Mouse (Mus musculus): Measurements from ENCODE around the gene Ndufb10. TPM values are rescaled to one million over a fixed set of nuclear protein-coding genes. Genes with fewer than 3 reads are reported as not detected.

The Ndufb10 gene
- 270 and 281 TPM in 2 replicates for polyA plus RNA-seq (2015; fragmentation: Nextera tagmentation; extraction: Ambion mirVana)

DNA sequence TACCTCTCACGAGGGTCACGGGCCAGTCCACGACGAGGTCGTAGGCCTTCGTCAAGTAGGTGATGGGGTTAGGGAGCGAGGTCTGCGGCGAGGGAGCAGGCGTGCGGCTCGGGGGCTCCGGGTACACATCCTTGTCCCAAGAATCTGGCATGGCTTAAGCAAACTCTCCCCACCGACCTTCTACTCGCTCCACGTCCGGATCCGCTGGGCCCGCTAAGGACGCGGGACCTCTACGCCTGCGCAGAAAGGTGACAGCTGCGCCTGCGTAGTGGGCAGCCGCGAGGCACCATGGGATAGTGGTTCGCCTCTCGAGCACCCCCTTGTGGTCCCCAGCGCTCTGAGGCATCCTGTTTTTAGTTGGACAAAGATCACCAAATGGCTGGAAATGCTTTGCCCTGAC lies at the start of gene Ndufb10:
Gene Ndufb10, minus strand, starts transcription at position 295 of the 400 bp plus-strand sequence.
- Histone ChIP-seq H3K9ac (peak within 1 kb of the TSS; percentile 94), H3K9me3 (no peaks in the 10 kb centered on the region), H3K27ac (peak within 1 kb of the TSS; percentile 88), H3K36me3 (replicated peaks) (peaks cover 10% of the 10 kb centered on the region), H3K4me1 (peaks cover 34% of the 10 kb centered on the region), H3K4me3 (peak within 1 kb of the TSS; percentile 93), H3K27me3 (replicated peaks) (peaks cover 9% of the 10 kb centered on the region), H3K4me2 (peak within 1 kb of the TSS; percentile 70)
- ATAC-seq (replicated peaks) = peak; percentile 74
- under 1% methylated on average over 30 of the region's 30 CpGs for WGBS

DNA sequence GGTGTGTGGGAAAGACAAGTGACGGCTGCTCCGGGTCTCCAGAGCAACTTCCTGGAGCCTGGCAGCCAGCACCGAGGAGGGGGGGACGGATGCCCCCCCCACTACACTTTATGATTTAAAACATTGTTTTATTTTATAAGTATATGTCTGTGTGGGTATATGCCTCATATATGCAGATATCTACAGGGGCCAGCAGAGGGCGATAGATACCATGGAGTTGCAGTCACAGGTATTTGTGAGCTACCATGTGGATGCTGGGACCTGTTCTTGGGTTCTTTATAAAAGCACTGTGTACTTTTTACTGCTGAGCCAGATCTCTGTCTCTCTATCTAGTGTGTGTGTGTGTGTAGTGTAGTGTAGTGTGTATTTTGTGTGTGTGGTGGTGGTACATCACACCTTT lies 49.0 kb upstream of the Ndufb10 start:
- Histone ChIP-seq H3K9me3 (no peaks in the 10 kb centered on the region), H3K4me1 (no peaks in the 10 kb centered on the region), H3K9ac (no peak overlapping the region), H3K4me2 (no peak overlapping the region), H3K36me3 (replicated peaks) (no peaks in the 10 kb centered on the region), H3K27me3 (replicated peaks) (no peaks in the 10 kb centered on the region), H3K4me3 (no peak overlapping the region), H3K27ac (no peak overlapping the region)
- 78% methylated on average over 5 of the region's 5 CpGs for WGBS
- ATAC-seq (replicated peaks) = no peak

DNA sequence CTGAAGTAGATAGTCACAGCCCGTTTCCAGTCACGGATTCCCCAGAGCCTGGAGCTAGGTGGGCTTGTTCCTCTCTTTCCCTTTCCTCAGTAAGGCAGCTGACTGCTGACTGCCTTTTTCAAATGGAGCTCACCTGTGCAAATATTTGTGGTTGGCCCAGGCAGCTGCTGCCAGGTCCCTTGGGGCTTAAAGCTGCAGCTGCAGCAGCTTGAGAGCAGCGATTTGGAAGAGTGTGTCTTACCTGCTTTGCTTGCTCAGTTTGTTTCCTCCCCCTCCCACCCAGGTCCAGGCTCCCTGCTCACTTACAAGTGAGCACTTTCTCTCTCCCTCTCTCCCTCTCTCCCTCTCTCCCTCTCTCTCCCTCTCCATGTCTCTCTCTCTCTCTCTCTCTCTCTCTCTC lies 44.9 kb upstream of the Ndufb10 start:
- H3K36me3 ChIP-seq (replicated peaks) = no peaks in the 10 kb centered on the region
- no peaks in the 10 kb centered on the region; the same call in 1 of the 2 replicates for H3K4me1 ChIP-seq
- no peak for ATAC-seq (replicated peaks)
- H3K9ac ChIP-seq = no peak overlapping the region
- H3K27me3 ChIP-seq (replicated peaks) = no peaks in the 10 kb centered on the region
- no peak overlapping the region for H3K27ac ChIP-seq
- H3K4me2 ChIP-seq = no peak overlapping the region
- no peaks in the 10 kb centered on the region for H3K9me3 ChIP-seq
- 43% methylated on average over 3 of the region's 3 CpGs for WGBS
- H3K4me3 ChIP-seq = no peak overlapping the region

DNA sequence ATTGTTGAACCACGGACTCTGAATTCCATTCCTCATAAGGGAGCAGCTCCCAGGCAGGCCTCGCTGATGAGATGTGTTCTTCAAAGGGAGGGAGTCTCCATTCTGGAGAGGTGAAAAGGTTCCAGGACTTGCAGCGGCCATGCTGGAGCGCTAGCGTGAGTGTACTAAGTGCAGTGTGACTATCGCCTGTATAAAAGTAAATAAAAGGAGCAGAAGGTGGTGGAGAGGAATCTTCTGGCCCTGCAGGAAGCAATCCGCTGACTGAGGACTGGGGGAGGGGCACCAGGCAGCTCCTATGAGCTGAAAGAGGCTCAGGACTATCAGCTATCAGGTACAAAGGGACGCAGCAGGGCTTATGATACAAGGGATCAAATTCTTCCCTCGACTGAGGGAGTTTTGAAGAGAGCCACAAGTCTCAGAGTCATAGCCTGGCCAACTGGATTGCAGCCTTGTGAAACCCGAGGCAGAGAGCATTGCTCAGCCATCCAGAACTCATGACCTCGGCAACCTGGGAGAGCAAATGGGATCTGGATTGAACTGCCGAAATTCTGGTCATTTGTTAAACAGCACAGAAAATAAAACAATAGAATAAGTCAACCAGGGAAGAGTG lies 42.1 kb upstream of the Ndufb10 start:
- H3K4me3 ChIP-seq = no peak overlapping the region
- WGBS = 18% methylated on average over 12 of the region's 12 CpGs
- H3K4me2 ChIP-seq = no peak overlapping the region
- ATAC-seq (replicated peaks) = no peak
- no peaks in the 10 kb centered on the region for H3K9me3 ChIP-seq
- no peaks in the 10 kb centered on the region for H3K27me3 ChIP-seq (replicated peaks)
- no peaks in the 10 kb centered on the region; the same call in 1 of the 2 replicates for H3K4me1 ChIP-seq
- H3K9ac ChIP-seq = no peak overlapping the region
- H3K27ac ChIP-seq = no peak overlapping the region
- H3K36me3 ChIP-seq (replicated peaks) = no peaks in the 10 kb centered on the region

DNA sequence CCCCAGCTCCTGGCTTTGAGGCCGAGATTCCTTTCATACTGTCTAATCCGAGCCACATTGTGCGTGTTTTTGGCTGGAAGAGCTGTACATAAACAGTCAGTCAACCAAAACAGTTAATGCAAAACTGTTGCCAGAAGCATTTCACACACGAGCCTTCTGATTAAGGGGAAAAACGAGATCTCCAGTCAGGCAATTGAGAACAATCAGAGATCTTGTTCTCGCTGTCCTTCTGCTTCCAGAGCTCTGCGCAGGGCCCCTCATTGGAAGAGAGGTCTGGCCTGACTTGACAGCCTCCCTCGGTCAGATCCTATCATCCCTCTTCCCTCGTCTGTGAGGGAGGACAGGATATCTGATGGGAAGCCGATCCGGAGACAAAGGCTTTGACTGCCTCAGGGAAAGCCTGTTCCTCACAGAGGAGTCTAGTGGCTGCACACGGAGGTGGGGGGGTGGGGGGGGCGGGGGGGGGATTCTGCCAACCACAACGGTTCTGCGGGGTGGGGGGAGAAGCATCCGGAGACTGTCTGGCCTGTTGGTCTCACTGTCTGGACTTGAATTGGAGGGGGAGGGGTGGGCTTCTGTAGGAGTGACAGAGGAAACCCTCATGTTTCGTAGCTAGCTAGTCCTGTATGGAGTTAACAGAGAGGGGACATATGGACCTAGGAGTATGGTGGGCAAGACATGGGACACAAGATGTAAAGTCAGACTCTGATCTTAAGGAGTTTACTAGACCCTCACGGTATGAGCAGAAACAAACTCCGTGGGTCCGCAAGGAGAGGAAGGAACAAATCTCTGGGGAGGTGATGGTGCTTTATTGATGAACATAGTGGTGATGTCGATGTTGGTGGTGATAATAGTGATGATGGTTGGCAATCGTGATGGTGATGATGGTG lies 41.0 kb upstream of the Ndufb10 start:
- Histone ChIP-seq H3K27me3 (replicated peaks) (no peaks in the 10 kb centered on the region), H3K4me1 (no peaks in the 10 kb centered on the region; the same call in 1 of the 2 replicates), H3K4me3 (no peak overlapping the region), H3K27ac (no peak overlapping the region), H3K9ac (no peak overlapping the region), H3K36me3 (replicated peaks) (no peaks in the 10 kb centered on the region), H3K9me3 (no peaks in the 10 kb centered on the region), H3K4me2 (no peak overlapping the region)
- 45% methylated on average over 22 of the region's 22 CpGs for WGBS
- ATAC-seq (replicated peaks) = no peak

DNA sequence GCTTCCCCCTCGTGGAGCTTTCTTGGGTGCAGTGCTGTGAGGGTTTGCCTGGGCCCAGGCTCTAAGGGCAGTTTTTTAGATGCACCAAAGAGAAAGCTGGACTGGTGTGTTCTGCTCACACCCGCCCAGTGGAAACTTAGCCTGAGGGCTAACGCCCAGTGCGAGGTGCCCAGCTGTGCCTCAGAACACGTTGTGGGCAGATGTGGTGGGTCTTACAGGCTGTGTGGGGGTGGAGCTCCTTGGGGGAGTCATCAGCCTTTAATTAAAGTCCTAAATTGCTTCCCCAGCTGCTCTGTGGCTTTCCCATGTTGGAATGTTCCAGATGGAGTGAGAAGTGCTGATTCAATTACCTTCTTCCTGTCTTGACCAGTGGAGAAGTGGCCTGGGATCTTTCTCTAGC lies 36.8 kb upstream of the Ndufb10 start:
- H3K27me3 ChIP-seq (replicated peaks) = peaks cover 3% of the 10 kb centered on the region; the same call in 1 of the 2 replicates
- 54% methylated on average over 5 of the region's 5 CpGs for WGBS
- no peak overlapping the region for H3K4me3 ChIP-seq
- H3K9ac ChIP-seq = no peak overlapping the region
- no peak overlapping the region for H3K27ac ChIP-seq
- no peak for ATAC-seq (replicated peaks)
- no peaks in the 10 kb centered on the region for H3K36me3 ChIP-seq (replicated peaks)
- no peaks in the 10 kb centered on the region for H3K9me3 ChIP-seq
- H3K4me2 ChIP-seq = no peak overlapping the region
- H3K4me1 ChIP-seq = no peaks in the 10 kb centered on the region; the same call in 1 of the 2 replicates

DNA sequence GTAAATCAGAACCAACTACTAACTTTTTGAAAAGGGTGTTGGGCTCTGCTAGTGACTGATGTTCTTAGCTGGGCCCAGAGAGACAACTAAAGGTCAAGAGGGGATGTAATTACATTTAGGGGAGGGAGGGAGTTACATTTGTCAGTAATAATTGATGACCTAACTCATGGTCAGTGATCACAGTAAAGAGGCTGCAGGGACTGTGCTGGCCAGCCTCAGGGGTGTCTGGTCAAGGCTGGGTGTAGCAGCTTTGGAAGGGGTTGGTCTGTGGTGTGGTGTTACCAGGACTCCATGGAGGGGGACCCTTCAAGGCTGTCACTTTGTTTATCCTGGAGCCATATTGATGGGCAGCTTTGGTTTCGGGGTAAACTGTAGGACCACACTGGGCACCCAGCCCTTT lies 33.1 kb upstream of the Ndufb10 start:
- ATAC-seq (replicated peaks) = no peak
- Histone ChIP-seq H3K27ac (no peak overlapping the region), H3K9me3 (no peaks in the 10 kb centered on the region), H3K4me1 (peaks cover 10% of the 10 kb centered on the region), H3K9ac (no peak overlapping the region), H3K27me3 (replicated peaks) (peaks cover 40% of the 10 kb centered on the region), H3K4me2 (no peak overlapping the region), H3K36me3 (replicated peaks) (no peaks in the 10 kb centered on the region), H3K4me3 (no peak overlapping the region)
- 94% methylated on average over 1 of the region's 1 CpGs for WGBS

DNA sequence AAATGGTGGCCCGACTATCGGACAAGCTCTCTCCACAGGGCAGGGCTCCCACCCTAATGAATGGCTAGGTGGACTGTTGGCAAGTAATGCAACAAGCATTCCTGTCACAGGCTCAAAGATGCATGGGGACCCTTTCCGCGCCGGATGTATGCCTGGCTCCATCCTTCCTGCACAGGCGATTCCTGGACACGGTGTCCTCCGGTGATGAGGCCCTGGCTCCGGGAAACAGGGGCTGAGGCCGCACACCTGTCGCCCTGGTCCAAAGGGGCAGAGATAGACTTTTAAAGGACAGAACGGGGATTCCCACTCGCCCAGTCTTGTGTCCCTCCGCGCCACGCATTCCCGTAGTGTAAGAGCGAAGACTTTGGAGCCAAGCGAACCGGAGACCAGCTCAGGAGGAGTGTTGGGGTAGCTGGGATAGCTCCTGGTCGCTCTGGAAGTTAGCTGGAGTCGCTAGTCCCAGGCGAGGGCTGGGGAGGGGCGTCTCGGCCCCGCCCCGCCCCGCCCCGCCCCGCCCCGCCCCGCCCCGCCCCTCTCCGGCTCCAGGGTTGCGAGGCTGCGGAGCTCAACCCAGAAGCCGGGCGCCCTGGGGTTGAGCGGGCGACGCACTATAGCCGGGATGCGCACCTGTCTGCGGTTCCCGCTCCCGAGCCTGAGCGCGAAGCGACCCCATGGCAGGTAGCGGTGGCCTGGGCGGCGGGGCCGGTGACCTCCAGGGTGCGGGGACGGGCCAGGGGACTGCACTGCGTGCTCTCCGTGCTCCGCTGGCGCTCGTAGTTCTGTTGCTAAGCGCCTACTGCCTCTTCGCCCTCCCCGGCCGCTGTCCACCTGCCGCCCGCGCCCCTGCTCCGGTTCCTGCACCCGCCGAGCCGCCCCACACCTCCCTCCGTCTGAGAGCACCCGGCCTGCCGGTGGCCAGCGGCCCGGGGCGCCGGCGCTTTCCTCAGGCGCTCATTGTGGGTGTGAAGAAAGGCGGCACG lies 28.4 kb upstream of the Ndufb10 start, which contains the start of gene Hs3st6:
Gene Hs3st6, plus strand, starts transcription at position 574 of the 980 bp plus-strand sequence.
- under 1% methylated on average over 70 of the region's 82 CpGs for WGBS
- Histone ChIP-seq H3K27me3 (replicated peaks) (peaks cover 69% of the 10 kb centered on the region), H3K4me2 (peak within 1 kb of the TSS; percentile 78), H3K36me3 (replicated peaks) (no peaks in the 10 kb centered on the region), H3K9ac (0 out of 2 replicates have a peak within 1 kb of the TSS, but pooled peaks have one; percentile 6), H3K4me1 (peaks cover 13% of the 10 kb centered on the region), H3K27ac (no peak within 1 kb of the TSS), H3K4me3 (peak within 1 kb of the TSS; percentile 39), H3K9me3 (no peaks in the 10 kb centered on the region)
- 0 out of 2 replicates have a peak, but pooled peaks have one; percentile 27 for ATAC-seq (replicated peaks)

DNA sequence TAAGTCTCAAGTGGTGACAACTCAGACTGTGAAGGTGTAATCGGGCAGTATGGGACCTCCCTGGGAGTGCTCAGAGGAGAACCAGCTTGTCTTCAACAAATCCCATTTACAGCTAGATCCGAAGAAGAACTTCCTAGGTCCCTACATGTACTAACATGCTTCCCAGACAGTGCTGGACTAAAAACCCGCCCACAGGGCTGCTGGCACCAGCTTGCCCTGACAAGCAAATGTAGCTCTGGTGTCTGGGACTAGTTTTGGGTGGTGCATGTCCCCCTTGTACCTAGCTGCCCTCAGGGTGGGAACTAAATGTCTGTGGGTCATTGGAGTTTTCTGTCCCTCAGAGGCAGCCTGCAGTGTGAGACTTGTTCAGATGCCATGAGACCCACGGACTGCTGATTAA lies 27.2 kb upstream of the Ndufb10 start:
- no peak overlapping the region for H3K4me2 ChIP-seq
- no peaks in the 10 kb centered on the region for H3K9me3 ChIP-seq
- H3K9ac ChIP-seq = no peak overlapping the region
- 27% methylated on average over 4 of the region's 4 CpGs for WGBS
- H3K4me3 ChIP-seq = no peak overlapping the region
- H3K4me1 ChIP-seq = peaks cover 13% of the 10 kb centered on the region
- H3K27ac ChIP-seq = no peak overlapping the region
- H3K27me3 ChIP-seq (replicated peaks) = peaks cover 69% of the 10 kb centered on the region
- no peaks in the 10 kb centered on the region for H3K36me3 ChIP-seq (replicated peaks)
- ATAC-seq (replicated peaks) = no peak

DNA sequence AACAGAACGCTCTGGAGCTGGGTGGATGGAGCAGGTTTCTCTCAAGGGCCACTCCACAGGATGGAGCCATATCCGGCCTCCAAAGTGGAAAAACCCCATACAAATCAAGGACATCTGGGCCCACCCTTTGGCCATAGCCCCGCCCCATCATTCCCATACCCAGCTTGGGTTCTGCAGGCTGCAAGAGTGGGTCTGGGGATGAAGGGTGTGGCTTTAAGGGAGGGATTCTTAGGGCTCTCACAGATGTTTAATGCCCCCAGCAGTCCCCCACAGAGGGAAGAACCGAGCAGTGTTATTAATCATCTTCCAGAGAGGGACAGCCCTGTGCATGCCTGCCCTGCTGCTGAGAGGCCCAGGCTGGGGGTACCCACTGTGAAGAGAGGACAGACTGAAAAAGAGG lies 22.7 kb upstream of the Ndufb10 start:
- Histone ChIP-seq H3K4me2 (no peak overlapping the region), H3K9me3 (no peaks in the 10 kb centered on the region), H3K36me3 (replicated peaks) (no peaks in the 10 kb centered on the region), H3K27me3 (replicated peaks) (peaks cover 25% of the 10 kb centered on the region), H3K9ac (no peak overlapping the region), H3K4me1 (no peaks in the 10 kb centered on the region), H3K27ac (no peak overlapping the region), H3K4me3 (no peak overlapping the region)
- 47% methylated on average over 4 of the region's 4 CpGs for WGBS
- ATAC-seq (replicated peaks) = no peak

DNA sequence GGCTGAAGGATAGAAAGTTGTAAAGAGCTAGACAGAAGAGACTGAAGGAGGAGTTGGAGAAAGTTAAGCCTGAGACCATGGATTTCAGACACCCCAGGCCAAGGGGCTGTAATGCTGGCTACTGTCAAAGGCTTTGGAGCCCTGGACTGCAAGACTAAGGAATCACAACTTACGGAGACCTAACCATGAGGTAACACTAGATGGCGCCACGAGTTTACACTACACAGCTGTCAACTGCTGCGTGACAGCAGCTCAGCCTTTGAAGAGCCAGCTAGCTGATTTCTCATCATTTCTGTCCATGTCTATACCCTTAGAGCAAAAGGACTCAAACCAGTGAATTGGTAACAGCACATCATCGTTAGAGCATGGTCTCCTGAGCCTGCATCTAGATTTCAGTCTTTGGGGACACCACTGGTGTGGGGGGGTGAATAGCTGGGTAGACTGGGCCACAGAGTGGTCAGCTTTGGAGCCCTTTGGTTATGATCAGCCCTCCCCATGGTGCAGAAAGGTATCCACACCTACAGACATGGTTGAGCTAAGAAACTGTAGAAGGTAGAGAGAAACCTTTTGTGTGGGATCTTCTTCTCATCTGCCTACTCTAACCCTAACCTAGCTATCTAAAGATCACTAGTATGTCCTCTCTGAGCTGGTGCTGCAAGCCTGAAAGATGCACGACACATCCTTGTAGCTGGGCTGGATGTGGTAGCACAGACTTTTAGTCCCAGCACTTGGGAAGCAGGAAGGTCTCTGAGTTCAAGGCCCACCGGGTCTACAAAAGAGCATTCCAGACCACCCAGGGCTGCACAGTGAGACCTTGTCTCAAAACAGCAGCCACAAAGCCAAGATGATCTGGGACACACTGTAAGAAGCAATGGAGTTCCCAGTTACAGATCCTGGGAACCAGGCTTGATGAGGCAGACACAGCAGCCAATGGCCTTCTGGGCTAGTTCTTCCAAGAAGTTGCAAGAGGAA lies 21.5 kb upstream of the Ndufb10 start:
- Histone ChIP-seq H3K4me3 (no peak overlapping the region), H3K9me3 (no peaks in the 10 kb centered on the region), H3K4me1 (no peaks in the 10 kb centered on the region), H3K36me3 (replicated peaks) (no peaks in the 10 kb centered on the region), H3K9ac (no peak overlapping the region), H3K27ac (no peak overlapping the region), H3K27me3 (replicated peaks) (peaks cover 15% of the 10 kb centered on the region), H3K4me2 (no peak overlapping the region)
- ATAC-seq (replicated peaks) = peak; percentile 79
- 19% methylated on average over 7 of the region's 7 CpGs for WGBS

Measured in midbrain, embryonic 15.5 days (tissue).